Mouse (Mus musculus): Measurements from ENCODE around the gene 1700020L24Rik.

GRCm38 (mm10) chr11:83398724-83399123, 38.8 kb upstream of the 1700020L24Rik start:
- no peak for TF ChIP-seq CTCF (conservative IDR thresholded peaks at IDR 0.05; ENCODE audit: low read length)
- TF ChIP-seq POU5F1 (IDR thresholded peaks at IDR 0.05; ENCODE audit: borderline replicate concordance, low read length): no peak
- no peak for TF ChIP-seq NANOG (IDR thresholded peaks at IDR 0.05; ENCODE audit: borderline replicate concordance, low read length)

All from E14TG2a.4 (cell line).